Mouse (Mus musculus) A20 (cell line): ENCODE measurements around the gene Bend3.
A peak's percentile ranks its signal among the peaks of the same experiment; 100 is the strongest.

Experiments
- DNase-seq: peaks from one replicate; pipeline ENCODE4 v3.0.0-alpha.2; 2011; ENCODE audit warnings: low read depth, low spot score

Gene Bend3

DNA sequence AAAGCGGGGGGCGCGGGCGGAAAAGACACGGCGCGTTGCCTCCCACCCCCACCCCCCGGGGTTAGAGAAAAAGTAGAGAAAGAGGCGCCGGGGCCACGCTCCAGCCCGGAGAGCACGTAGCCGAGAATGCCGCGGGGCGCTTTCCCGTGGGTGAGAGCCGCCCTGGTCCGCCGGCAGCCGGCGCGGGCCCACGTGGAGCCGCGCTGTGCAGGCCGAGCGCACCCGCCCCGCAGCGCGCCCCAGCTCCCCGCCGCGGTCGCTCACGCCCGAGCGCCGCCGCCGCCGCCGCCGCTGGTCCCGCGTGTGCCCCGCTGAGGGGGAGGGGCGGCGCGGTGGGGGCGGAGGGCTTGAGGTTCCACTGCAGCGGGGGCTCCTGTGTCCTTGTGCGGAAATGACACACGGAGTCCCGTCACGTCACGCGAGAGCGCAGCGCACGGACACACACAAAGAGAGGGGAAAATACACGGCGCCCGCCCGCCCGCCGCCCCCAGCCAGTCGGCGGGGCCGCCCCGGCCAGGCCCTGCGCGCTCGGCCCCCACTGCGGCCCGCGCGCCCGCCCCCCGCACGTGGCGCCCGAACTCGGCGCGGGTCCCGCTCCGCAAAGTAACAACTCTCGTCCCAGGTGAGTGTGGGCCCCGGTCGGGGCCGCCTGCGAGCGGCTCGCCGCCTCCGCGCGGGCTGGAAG lies at the start of gene Bend3:
Bend3 (plus strand) TSS at position 81 of the 685 bp plus-strand sequence.
- peak; percentile 59 for DNase-seq

DNA sequence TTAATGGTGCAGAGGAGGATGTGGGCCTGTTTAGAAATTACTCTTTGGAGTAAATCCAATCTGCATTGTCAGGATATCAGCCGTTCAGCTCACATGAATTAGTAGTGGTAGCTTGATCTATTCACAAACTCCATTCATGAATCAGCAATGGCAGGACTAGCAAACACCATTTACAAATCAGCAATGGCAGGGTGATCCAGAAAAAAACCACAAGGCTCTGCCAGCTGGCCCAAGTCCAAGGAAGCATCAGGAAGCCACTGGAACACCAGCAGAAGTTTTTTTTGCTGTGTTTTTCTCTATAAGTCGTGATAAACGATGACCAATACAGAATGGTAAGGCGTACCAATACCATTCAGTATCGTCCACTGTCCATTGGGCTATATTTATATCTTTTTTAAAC lies 48.0 kb upstream of the Bend3 start:
- no peak for DNase-seq

DNA sequence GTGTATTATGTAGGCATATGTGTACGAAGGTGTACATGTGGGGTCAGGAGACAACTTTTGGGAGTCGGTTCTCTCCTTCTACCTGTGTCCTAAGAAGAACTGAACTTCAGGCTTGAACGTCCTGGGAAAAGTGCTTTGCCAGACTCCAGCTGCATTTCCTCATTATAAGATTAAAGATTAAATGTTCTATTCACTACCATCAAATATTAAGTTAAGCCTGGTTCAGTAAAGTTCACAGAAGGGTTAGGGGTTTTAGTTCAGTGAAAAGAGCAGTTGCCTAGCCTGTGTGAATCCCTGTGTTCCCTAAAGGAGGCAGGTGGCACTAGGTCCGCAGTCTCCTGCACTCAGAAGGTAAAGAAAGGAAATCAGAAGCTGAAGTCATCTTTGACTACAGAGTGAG lies 44.3 kb upstream of the Bend3 start:
- DNase-seq = no peak

DNA sequence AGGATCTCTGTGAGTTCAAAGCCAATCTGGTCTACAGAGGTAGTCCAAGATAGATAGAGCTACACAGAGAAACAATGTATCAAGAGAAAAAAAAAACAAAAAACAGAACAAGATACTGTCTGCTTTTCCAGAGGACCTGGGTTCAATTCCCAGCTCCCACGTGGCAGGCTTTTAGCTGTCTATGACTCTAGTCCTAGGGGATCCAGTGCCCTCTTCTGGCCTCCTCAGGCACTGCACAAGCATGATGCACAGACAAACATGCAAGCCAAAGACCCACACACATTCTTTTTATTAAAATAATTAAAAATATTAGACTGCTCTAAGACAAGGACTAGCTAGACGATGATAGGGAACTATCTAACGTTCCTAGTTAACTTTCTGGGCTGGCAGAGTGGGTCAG lies 42.9 kb upstream of the Bend3 start:
- DNase-seq = no peak

DNA sequence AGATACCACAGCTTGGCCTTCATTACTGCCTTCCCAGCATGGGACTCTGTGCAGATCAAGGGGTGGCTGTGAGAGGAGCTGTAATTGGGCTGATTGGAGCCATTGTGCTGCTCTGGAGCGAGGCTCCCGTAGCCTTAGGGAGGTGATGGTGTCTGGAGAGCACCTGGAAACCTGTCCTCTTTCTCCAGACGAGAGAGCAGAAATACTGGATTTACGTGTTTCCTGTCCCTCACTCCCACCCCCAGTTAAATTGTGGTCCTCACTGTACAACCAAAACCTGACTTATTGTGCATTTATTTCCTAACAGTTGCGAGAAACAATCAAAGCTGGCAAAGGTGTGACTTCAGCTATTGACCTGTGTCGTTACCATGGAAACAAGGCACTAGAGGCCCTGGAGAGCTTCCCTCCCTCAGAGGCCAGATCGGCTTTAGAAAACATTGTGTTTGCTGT lies 39.1 kb upstream of the Bend3 start:
- no peak for DNase-seq

DNA sequence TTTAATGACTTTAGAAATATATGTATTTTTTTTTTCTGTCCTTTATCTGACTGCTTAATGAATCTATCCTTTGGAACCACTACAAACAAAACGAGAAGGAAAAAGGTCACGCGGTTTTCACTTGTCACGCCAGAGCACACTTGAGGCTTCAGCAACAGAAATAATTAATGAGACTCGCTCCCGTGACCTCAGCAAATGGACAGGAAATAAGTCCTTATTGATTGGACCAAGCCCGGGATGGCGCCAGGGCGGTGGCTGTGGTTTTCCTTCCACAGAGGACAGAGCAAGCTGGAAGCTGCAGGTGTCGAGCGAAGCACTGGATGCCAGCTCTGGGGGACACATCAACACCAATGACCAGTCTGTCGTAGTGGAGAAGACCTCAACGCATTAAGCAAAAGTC lies 38.6 kb upstream of the Bend3 start:
- DNase-seq = no peak

DNA sequence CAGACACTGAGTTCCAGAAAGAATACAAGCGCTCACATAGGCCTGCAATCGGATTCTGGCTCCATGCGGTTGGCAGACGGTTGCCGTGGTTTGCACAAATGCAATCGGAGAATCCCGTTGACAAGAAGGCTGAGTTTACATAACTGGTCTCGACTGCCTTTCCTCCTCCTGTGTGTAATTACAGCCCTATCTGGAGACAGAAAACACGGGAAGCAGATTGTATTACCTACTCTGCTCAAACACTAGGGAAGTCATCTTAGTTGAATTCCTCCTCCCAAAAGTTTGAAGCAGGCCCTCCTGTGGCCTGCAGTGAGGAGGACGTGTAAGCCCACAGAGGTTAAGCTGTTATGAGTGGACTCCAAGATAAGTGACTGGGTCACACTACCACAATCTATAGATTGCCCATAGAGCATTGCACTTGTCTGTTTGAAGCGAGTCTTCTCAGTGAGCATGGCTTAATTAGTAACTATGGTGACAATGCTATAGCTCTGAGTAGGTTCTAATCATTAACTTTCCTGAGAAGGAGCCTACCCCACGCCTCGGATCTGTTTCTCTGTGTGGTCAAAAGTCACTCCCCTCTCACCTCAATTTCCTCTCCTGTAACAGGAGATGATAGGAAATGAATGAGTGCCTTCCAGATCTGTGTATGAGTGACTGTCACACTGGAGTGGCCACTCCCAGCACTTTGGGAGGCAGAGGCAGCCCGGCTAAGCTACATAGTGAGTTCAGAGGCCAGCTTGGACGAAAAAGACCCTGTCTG lies 37.5 kb upstream of the Bend3 start:
- DNase-seq = no peak

DNA sequence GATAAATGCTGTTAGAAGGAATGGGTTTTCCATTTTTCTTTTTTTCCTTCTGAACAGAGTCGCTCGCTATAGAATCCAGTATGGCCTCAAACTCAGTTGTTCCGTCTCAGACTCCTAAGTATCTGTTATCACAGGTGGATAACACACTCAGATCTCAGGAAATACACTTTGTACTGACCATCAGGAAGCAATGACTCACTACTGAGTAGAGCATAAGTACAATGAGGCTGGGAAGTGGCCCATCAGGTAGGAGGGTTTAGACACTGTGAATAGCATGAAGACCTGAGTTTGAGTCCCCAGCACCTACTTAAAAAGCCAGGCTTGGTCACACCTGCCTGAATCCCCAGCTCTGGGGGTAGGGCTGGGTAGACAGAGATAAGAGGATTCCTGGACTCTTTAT lies 30.0 kb upstream of the Bend3 start:
- DNase-seq = no peak

DNA sequence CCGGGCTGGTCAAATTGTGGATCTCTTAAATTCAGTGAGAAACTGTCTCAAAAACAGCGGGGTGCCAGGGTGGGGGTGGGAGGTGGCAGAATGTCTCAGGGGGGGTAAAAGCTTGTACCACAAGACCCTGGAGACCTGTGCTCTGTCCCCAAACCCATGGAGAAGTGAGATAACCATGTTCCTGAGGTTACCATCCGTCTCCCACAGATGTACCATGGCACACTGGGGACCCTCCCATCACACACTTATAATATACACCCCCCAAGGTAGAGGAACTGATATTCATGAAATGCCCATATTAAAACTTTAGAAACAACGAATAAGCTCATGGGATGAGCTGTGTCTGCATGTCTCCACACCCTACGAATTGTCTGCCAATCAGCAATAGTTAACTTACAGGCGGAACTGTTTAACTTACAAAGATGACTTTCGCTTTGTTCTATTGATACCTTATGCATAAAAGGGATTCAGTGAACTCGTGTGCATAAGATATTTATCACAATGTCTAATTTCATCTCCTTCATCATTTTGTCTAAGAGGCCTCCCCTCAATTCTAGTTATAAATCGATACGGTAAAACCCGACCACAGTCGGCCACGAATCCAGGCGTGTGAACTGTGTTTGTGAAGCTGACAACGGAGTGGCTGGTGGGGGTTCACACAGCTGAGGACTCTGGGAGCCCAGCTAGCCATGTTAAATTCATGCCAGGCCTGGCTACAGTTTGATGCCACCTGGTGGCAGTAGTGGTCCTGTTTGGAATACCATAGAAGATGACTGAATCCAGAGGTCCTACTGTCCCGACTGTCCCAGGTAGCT lies 26.6 kb upstream of the Bend3 start:
- peak; percentile 90 for DNase-seq

DNA sequence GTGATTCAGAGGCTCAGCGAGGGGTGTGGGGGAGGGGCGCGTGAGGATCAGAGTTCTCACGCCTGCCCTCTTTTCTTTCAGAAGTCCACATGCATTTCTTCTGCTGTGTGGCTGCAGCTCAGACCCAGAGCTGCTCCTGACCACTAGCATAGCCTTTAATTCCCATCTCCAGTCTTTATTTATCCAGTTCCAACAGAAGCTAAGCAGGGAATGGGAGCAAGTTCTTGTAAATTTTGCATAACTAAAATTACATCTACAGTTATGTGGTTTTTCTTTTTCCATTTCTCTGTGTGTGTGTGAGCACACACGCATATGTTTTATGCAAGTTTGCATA lies 26.0 kb upstream of the Bend3 start:
- no peak for DNase-seq

DNA sequence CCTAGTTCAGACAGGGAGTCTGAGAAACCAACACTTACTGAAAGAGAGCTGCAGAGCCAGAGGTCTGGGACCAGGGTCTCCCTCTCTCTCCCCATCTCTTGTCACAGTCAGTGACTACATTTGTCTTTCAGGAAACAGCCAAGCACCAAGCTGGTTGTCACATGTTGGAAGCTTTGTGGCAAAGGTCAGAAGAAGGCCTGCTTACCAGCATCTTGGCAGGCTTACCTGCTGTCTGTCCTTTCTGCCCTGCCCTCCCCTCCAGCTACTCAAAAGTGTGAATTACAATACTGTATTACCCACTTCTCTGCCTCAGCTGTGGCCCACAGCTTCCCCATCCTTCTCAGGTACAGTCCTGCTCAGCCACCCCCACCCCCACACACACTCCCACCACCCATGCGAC lies 24.4 kb upstream of the Bend3 start:
- no peak for DNase-seq

DNA sequence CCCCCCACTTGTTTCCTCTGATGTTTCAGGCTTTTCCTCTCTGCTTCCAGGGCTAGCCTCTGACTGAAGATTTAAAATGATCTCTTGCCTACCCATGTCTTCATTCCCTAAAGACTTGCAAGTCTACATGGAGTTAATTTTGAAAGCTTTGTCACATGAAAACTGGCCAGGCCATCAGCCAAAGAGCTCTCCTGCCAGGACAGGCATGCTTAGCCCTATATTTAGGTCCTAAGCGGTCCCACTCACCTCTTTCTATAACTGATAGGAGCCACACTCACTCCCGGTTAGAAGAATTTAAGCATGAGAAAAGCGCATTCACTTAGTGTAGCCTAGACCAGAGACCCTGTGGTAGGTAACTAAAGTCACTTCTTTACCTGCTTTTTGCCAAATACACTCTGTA lies 24.0 kb upstream of the Bend3 start:
- no peak for DNase-seq

DNA sequence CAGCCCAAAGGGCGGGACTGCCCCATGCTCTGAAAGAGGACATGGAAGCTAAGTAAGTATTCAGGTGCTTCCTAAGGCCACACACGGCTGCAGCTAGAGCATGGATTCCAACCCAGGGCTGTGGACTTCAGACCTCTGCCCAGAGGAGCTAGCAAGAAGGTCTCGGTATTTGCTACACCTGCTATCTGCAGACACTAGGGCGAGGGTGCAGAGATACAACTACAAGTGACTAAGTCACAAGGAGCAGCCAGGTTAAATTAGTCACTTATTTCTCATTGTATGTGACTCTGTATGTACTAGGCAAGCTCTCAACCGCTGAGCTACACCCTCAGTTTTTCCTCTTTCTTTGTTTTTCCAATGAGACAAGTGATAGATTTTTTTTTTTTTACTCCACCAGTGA lies 15.8 kb upstream of the Bend3 start:
- DNase-seq = no peak

DNA sequence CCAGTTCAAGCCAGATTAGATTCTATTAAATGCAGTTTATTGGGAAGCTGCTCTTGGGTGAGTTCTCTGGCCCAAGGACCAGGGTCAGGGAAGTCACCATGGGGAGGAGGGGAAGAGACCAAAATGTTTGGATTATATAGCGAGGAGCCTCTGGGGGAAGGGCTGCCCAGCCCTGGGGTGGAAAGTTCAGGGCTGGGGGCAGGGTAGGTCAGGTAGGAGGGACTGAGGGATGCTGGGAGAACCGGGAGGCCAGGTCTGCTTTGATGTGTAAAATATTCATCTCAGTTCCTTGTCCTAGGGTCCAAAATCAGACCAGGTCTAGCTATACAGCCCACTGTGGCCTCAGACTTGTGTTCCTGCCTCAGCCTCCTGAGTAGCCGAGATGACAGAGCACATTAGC lies 15.4 kb upstream of the Bend3 start:
- no peak for DNase-seq

DNA sequence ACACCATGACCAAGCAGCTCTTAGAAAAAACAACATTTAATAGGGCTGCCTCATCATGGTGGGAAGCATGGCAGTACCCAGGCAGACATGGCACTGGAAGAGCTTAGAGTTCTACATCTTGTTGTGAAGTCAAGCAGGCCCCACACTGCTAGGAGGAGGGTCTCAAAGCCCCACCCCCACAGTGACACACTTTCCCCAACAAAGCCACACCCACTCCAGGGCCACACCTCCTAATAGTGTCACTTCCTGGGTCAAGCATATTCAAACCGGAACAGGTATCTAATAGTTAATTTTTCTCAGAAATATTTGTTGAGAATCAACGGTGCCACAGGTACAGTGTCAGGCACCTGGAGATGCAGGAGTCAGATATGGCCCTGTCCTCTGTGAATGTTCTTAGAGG lies 12.4 kb upstream of the Bend3 start:
- DNase-seq = peak; percentile 92

DNA sequence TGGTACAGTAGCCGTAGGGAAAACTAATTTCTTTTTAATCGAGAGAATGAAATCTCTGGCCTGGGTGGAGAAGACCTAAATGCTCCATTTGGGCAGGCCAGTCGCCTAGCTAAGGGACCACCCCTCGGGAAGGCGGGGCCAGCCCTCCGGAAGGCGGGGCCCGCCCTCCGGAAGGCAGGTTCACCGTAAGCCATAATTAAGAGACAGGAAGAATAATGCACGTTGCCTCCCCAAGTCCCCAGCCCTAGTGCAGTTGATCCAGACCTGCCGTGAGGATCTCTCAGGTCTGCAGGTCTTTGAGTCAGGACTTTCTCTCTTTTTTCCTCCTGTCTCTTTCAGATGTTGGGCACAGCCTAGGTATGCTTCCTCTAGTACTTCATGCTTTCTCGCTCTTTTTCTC lies 11.0 kb upstream of the Bend3 start:
- peak; percentile 95 for DNase-seq

DNA sequence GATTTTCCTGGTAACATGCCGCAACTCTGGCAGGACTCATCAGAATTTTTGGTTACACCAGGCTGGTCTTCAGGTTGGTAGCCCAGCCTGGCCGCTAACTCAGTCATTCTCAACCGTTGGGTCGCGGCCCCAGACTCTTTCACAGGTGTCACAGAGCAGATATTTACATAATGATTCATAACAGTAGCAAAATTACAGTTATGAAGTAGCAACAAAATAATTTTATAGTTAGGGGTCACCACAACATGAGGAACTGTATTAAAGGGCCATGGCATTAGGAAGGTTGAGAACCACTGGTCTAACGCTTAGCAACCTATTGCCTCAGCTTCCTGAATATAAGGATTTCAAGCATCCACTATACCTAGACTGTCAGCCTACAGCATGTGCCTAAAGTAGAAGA lies 10.3 kb upstream of the Bend3 start:
- DNase-seq = peak; percentile 85

DNA sequence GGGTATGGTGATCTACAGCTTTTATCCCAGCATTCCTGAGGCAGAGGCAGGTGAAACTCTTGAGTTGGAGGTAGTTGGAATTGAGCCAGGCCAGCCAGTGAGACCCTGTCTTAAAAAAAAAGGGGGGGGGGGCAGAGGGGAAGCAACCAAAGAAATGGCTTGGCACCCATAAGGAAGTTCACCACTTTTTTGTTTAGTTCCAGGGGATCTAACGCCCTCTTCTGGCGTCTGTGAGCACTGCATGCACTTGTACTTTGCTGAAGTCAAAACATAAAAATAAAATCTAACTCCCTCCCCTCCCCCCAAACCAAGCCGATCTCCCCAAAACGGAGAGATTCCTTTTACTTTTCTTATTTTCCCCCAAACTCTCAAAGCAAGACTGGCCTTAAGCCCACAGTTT lies 3.3 kb upstream of the Bend3 start:
- DNase-seq = peak; percentile 86

DNA sequence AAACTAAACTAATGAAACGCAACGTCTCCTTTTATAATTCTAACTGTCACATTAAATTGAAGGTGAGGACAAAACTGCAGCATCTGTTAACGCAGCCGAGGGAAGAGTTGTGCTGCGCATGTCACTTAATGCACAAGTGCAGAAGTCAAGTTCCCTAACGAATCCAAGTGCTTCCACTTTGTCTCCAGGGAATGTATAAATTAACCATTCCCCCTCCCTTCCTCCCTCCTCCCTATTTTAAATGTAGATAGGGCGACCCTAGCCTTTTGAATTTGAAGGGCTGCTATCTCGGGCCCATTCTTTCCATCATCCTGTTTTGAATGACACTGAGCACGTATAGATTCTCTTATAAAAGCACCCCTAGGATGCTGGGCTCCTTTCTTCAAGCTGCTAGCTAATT lies 1.2 kb upstream of the Bend3 start:
- no peak for DNase-seq

DNA sequence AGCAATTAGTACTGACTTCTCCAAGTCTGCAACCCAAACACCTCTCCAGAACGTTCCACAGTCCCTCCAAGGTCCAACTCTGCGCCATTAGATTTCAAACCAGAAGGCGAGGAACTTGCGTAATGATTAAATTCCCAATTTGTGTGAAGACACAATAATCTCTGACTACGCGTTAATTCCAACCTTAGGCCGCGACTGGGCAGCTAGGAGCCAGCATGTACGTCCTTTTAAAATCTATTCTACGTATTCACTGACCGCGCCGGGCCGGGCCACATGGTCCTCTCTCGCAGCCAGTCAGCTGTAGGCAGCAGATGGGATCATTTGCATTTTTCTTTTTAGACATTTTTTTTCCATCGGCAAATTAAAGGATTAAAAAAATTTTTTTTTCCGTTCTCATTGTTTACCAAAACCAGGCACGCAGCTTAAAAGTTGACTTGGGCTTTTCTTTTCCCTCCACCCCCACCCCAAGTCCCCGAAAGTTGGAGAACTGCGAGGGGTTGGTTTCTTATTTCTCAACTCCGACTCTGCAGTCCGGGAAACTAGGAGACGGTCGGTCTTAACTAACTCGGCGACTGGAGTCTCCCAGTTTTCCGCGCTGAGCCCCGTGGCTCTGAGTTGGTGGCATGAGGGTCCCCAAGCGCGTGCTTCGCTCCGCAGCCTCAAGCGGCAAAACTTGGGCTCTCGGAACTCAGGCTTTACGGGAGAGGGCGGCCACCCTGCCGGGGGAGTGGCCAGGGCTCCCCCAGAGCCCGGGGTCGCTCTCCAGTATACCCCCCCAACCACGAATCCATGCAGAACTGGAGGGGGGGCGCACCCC lies 558 bp upstream of the Bend3 start:
- peak; percentile 89 for DNase-seq

DNA sequence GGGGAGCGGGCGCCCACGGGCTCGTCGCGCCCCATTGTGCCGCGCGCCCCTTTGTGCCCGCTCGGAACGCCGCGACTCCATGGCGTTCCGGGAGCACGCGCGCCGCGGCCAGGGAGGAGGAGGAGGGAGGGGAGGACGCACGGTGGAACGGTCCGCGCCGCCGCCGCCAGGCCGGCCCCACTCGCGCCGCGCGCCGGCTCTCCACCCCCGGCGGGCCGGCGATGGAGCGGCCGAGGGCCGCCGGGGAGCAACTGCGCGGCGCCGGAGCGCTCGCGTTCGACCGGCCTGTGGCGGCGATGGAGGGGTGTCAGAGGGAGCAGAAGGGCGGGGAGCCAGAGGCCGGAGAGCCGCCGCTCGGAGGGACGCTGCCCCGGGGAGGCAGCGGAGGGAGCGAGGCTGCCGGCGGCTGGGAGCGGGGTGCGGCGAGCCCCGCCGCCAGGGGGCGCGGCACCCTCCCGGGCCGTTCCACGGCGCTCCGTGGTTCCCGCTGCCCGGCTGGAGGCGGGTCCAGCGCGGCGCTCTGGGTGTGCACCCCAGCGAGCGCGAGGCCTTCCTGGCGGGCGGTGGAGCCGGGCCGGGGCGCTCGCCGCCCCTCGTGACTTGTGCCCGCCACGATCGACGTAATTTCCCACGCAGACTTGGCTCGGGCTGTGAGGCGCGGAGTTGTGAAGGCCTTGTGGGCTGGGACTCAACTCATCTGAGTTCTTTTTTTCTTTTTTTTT lies 966 bp downstream of the Bend3 start:
- DNase-seq = peak; percentile 91
